Comparison of ENCODE assay signal across 29 mouse cellular contexts in the genomic region with DNA sequence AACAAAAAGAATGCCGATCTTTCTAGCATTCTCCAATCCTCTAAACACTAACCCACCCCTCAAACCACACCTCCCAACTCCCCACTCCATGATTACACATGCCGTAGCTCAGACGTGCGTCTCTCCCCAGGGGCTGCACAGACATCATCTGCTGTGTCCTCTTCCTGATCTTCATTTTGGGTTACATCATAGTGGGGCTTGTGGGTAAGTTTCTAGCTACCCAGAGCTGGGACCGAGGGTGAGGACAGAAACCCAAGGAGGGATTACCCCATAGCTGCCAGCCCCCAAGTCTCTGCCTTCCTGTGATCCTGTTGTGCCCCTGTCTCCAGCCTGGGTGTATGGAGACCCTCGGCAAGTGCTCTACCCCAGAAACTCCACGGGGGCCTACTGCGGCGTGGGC. TPM values are rescaled to one million over a fixed set of nuclear protein-coding genes. Genes with fewer than 3 reads are reported as not detected.
"Had no signal": no experiment of that assay in that cellular context is flagged by ENCODE, and none has a peak within 500 bp of the region (broad histone marks: within the 10 kb centered on the region; RNA-seq: fewer than 3 reads in every experiment).

No protein-coding gene starts in this region.

- H3K4me1 ChIP-seq: neural tube, embryonic 13.5 days had no signal

- H3K4me2 ChIP-seq: limb, embryonic 13.5 days; liver, embryonic 12.5 days; liver, embryonic 15.5 days; neural tube, embryonic 13.5 days had no signal

- H3K9ac ChIP-seq: liver, embryonic 12.5 days; liver, embryonic 15.5 days; neural tube, embryonic 13.5 days had no signal

- DNase-seq: kidney, adult 2 months; kidney, postnatal 25 days; layer of hippocampus, adult 9-11 months; liver; lung, adult 18-20 months; lung, postnatal 14 days; midbrain, embryonic 14.5 days; retina, postnatal 1 day; thymus, adult 18-20 months; thymus, postnatal 36 days had no signal

- H3K9me3 ChIP-seq: limb, embryonic 10.5 days; limb, embryonic 13.5 days; liver, embryonic 12.5 days; liver, embryonic 15.5 days; megakaryocyte, embryonic 14.5 days; midbrain, embryonic 10.5 days; neural tube, embryonic 13.5 days had no signal

- H3K27ac ChIP-seq: kidney, postnatal 0 days; layer of hippocampus, adult 2 months; limb, embryonic 10.5 days; limb, embryonic 13.5 days; liver, embryonic 12.5 days; liver, embryonic 15.5 days; macrophage; midbrain, embryonic 10.5 days; neural tube, embryonic 13.5 days had no signal

- ATAC-seq: liver, embryonic 12.5 days had no signal

- H3K4me3 ChIP-seq: layer of hippocampus, adult 2 months; limb, embryonic 10.5 days; limb, embryonic 13.5 days; liver, embryonic 12.5 days; liver, embryonic 15.5 days; megakaryocyte, embryonic 14.5 days; midbrain, embryonic 10.5 days; neural tube, embryonic 13.5 days had no signal

- H3K27me3 ChIP-seq: limb, embryonic 13.5 days; liver, embryonic 15.5 days; neural tube, embryonic 13.5 days had no signal

RNA-seq across cellular contexts. Expression of a gene that starts 2.9 kb away (rescaled TPM):
- polyA plus RNA-seq: limb, embryonic 10.5 days; limb, embryonic 13.5 days; macrophage; midbrain, embryonic 10.5 days; midbrain, embryonic 14.5 days; neural tube, embryonic 13.5 days had no signal

RNA-seq across cellular contexts. Expression of a gene that starts 19.1 kb away (rescaled TPM):
- total RNA-seq: neutrophil, adult 5-6 weeks had no signal

RNA-seq across cellular contexts. Expression of a gene that starts 35.3 kb away (rescaled TPM):
- total RNA-seq: layer of hippocampus, adult 2 months; layer of hippocampus, postnatal 25 days; left cerebral cortex, adult 18-20 months; left cerebral cortex, postnatal 25 days; neutrophil, adult 5-6 weeks had no signal
- polyA plus RNA-seq: kidney, embryonic 14.5 days; kidney, postnatal 0 days; large intestine, adult 2 months; limb, embryonic 13.5 days; liver, embryonic 12.5 days; liver, embryonic 15.5 days; lung, embryonic 16.5 days; macrophage; midbrain, embryonic 14.5 days; neural tube, embryonic 13.5 days; stomach, embryonic 16.5 days; testis, adult 2 months had no signal
